Mouse (Mus musculus) intestine, embryonic 16.5 days (tissue): Measurements from ENCODE around the gene Pdcd5. TPM values are rescaled to one million over a fixed set of nuclear protein-coding genes. Genes with fewer than 3 reads are reported as not detected.

Experiments
- ATAC-seq: fragments of 200-750 bp; cut with Nextera tagmentation; 2 replicates; pipeline ENCODE4 v1.8.0; 2017; ENCODE audit warnings: moderate TSS enrichment, moderate library complexity
- H3K27ac ChIP-seq: fragments of 300-500 bp; sonication (generic); 2 replicates; pipeline ENCODE4 v1.5.1; 2014; ENCODE audit warnings: mild to moderate bottlenecking, low read length
- H3K27me3 ChIP-seq: fragments of 300-500 bp; sonication (generic); replicated peaks from 2 replicates; pipeline ENCODE4 v1.6.1; 2014; ENCODE audit warnings: low read length, control low read depth, mixed read lengths; ENCODE audit not compliant: control insufficient read depth, insufficient read depth
- H3K36me3 ChIP-seq: fragments of 300-500 bp; sonication (generic); 2 replicates; pipeline ENCODE4 v1.6.1; 2014; ENCODE audit warnings: low read length, control low read depth; ENCODE audit not compliant: control insufficient read depth, insufficient read depth
- H3K4me1 ChIP-seq: fragments of 300-500 bp; sonication (generic); 2 replicates; pipeline ENCODE4 v1.6.1; 2014; ENCODE audit warnings: low read length, control low read depth, mixed read lengths; ENCODE audit not compliant: control insufficient read depth, insufficient read depth
- H3K4me2 ChIP-seq: fragments of 300-500 bp; sonication (generic); 2 replicates; pipeline ENCODE4 v1.6.1; 2014; ENCODE audit warnings: low read depth, low read length, control low read depth
- H3K4me3 ChIP-seq: fragments of 300-500 bp; sonication (generic); 2 replicates; pipeline ENCODE4 v1.5.1; 2014; ENCODE audit warnings: mild to moderate bottlenecking, low read length
- H3K9ac ChIP-seq: fragments of 300-500 bp; sonication (generic); 2 replicates; pipeline ENCODE4 v1.6.1; 2014; ENCODE audit warnings: low read depth, low read length
- H3K9me3 ChIP-seq: fragments of 300-500 bp; sonication (generic); 2 replicates; pipeline ENCODE4 v1.6.1; 2016; ENCODE audit warnings: low read length, control low read depth; ENCODE audit not compliant: control insufficient read depth
- whole genome bisulfite sequencing: fragments of 180-500 bp; shearing (Covaris S2); extraction: QIAGEN DNeasy Blood & Tissue Kit; methylation state at CpG from one replicate; pipeline ENCODE4 v1.1.7; 2014; 5-methylcytosine and 5-hydroxymethylcytosine counted together
- polyA plus RNA-seq: library from polyadenylated mRNA; unstranded; fragments of >200 nt; fragmentation: Nextera tagmentation; extraction: Ambion mirVana; gene quantifications from 2 replicates; pipeline ENCODE4 v1.2.1, GENCODE M21; 2015

Gene Pdcd5
- polyA plus RNA-seq, result 170 and 184 TPM in 2 replicates

- peak within 1 kb of the TSS; percentile 87 for H3K4me3 ChIP-seq
- ATAC-seq, result peak; percentile 93
- H3K4me2 ChIP-seq, result peak within 1 kb of the TSS; percentile 73
- H3K4me1 ChIP-seq, result peaks cover 3% of the 10 kb centered on the region; the same call in 1 of the 2 replicates
- no peaks in the 10 kb centered on the region for H3K27me3 ChIP-seq
- H3K9me3 ChIP-seq, result no peaks in the 10 kb centered on the region
- 0% methylated on average over 63 of the region's 64 CpGs for WGBS
- no peaks in the 10 kb centered on the region for H3K36me3 ChIP-seq
- H3K27ac ChIP-seq, result peak within 1 kb of the TSS; percentile 54
- peak within 1 kb of the TSS; percentile 91 for H3K9ac ChIP-seq
These were observed at the start of gene Pdcd5 for GRCm38 (mm10) chr7:35647101-35647698. TSS of gene Pdcd5 (minus strand) at chr7:35647521.

GRCm38 (mm10) chr7:35692641-35693040 lies 45.3 kb upstream of the Pdcd5 start:
- Histone ChIP-seq H3K4me3 (no peak overlapping the region), H3K27me3 (no peaks in the 10 kb centered on the region), H3K9ac (no peak overlapping the region), H3K9me3 (no peaks in the 10 kb centered on the region), H3K4me2 (no peak overlapping the region), H3K27ac (no peak overlapping the region), H3K36me3 (no peaks in the 10 kb centered on the region), H3K4me1 (0 out of 2 replicates have a peak, but pooled peaks cover 2% of the 10 kb centered on the region)
- 92% methylated on average over 12 of the region's 12 CpGs for WGBS
- no peak for ATAC-seq

GRCm38 (mm10) chr7:35692117-35692516 lies 44.8 kb upstream of the Pdcd5 start:
- 0 out of 2 replicates have a peak, but pooled peaks cover 2% of the 10 kb centered on the region for H3K4me1 ChIP-seq
- H3K9me3 ChIP-seq, result no peaks in the 10 kb centered on the region
- H3K4me2 ChIP-seq, result no peak overlapping the region
- H3K36me3 ChIP-seq, result no peaks in the 10 kb centered on the region
- no peak for ATAC-seq
- H3K9ac ChIP-seq, result no peak overlapping the region
- 86% methylated on average over 14 of the region's 14 CpGs for WGBS
- H3K27me3 ChIP-seq, result no peaks in the 10 kb centered on the region
- no peak overlapping the region for H3K27ac ChIP-seq
- no peak overlapping the region for H3K4me3 ChIP-seq

GRCm38 (mm10) chr7:35688781-35689349 lies 41.5 kb upstream of the Pdcd5 start:
- Histone ChIP-seq H3K9me3 (no peaks in the 10 kb centered on the region), H3K36me3 (no peaks in the 10 kb centered on the region), H3K4me3 (no peak overlapping the region), H3K4me2 (no peak overlapping the region), H3K9ac (no peak overlapping the region), H3K27ac (no peak overlapping the region), H3K4me1 (0 out of 2 replicates have a peak, but pooled peaks cover 2% of the 10 kb centered on the region), H3K27me3 (no peaks in the 10 kb centered on the region)
- WGBS, result 88% methylated on average over 11 of the region's 11 CpGs
- no peak for ATAC-seq

GRCm38 (mm10) chr7:35688276-35688675 lies 41.0 kb upstream of the Pdcd5 start:
- Histone ChIP-seq H3K4me1 (0 out of 2 replicates have a peak, but pooled peaks cover 2% of the 10 kb centered on the region), H3K27ac (no peak overlapping the region), H3K27me3 (no peaks in the 10 kb centered on the region), H3K4me2 (no peak overlapping the region), H3K4me3 (no peak overlapping the region), H3K9me3 (no peaks in the 10 kb centered on the region), H3K9ac (no peak overlapping the region), H3K36me3 (no peaks in the 10 kb centered on the region)
- 80% methylated on average over 9 of the region's 9 CpGs for WGBS
- ATAC-seq, result no peak

GRCm38 (mm10) chr7:35687229-35687628 lies 39.9 kb upstream of the Pdcd5 start:
- WGBS, result 23% methylated on average over 10 of the region's 10 CpGs
- Histone ChIP-seq H3K4me1 (0 out of 2 replicates have a peak, but pooled peaks cover 2% of the 10 kb centered on the region), H3K9me3 (no peaks in the 10 kb centered on the region), H3K4me2 (peak overlapping the region; percentile 41), H3K36me3 (no peaks in the 10 kb centered on the region), H3K27ac (no peak overlapping the region), H3K9ac (no peak overlapping the region), H3K27me3 (no peaks in the 10 kb centered on the region), H3K4me3 (peak overlapping the region; percentile 1; the same call in 1 of the 2 replicates)
- ATAC-seq, result peak; percentile 68

- no peak overlapping the region for H3K27ac ChIP-seq
- no peaks in the 10 kb centered on the region for H3K27me3 ChIP-seq
- H3K4me1 ChIP-seq, result 0 out of 2 replicates have a peak, but pooled peaks cover 2% of the 10 kb centered on the region
- no peaks in the 10 kb centered on the region for H3K9me3 ChIP-seq
- H3K4me3 ChIP-seq, result peak overlapping the region; percentile 1; the same call in 1 of the 2 replicates
- peak overlapping the region; percentile 41 for H3K4me2 ChIP-seq
- WGBS, result 26% methylated on average over 13 of the region's 13 CpGs
- H3K9ac ChIP-seq, result no peak overlapping the region
- H3K36me3 ChIP-seq, result no peaks in the 10 kb centered on the region
- ATAC-seq, result peak; percentile 58; the same call in 1 of the 2 replicates
These were observed 39.4 kb upstream of the Pdcd5 start for GRCm38 (mm10) chr7:35686756-35687155.

- 69% methylated on average over 11 of the region's 11 CpGs for WGBS
- Histone ChIP-seq H3K36me3 (no peaks in the 10 kb centered on the region), H3K27ac (no peak overlapping the region), H3K9me3 (no peaks in the 10 kb centered on the region), H3K4me1 (0 out of 2 replicates have a peak, but pooled peaks cover 2% of the 10 kb centered on the region), H3K9ac (no peak overlapping the region), H3K27me3 (no peaks in the 10 kb centered on the region), H3K4me2 (no peak overlapping the region), H3K4me3 (no peak overlapping the region)
- no peak for ATAC-seq
These were observed 38.9 kb upstream of the Pdcd5 start for GRCm38 (mm10) chr7:35686216-35686615.

GRCm38 (mm10) chr7:35683409-35684122 lies 36.2 kb upstream of the Pdcd5 start:
- no peak for ATAC-seq
- no peaks in the 10 kb centered on the region for H3K9me3 ChIP-seq
- no peak overlapping the region for H3K9ac ChIP-seq
- WGBS, result 82% methylated on average over 6 of the region's 6 CpGs
- no peak overlapping the region for H3K27ac ChIP-seq
- H3K27me3 ChIP-seq, result no peaks in the 10 kb centered on the region
- H3K36me3 ChIP-seq, result no peaks in the 10 kb centered on the region
- 0 out of 2 replicates have a peak, but pooled peaks cover 2% of the 10 kb centered on the region for H3K4me1 ChIP-seq
- H3K4me3 ChIP-seq, result no peak overlapping the region
- H3K4me2 ChIP-seq, result no peak overlapping the region
